Mouse (Mus musculus) gastrocnemius, postnatal 14 days (tissue): ENCODE data around the gene Bmpr1b. TPM values are rescaled to one million over a fixed set of nuclear protein-coding genes. Genes with fewer than 3 reads are reported as not detected.
A peak's percentile ranks its signal among the peaks of the same experiment; 100 is the strongest.
"Not testable (repeated sequence)": the region's sequence is repeated elsewhere in the genome, so short reads cannot be mapped to it uniquely, and the experiment has no call there.

Experiments used
- DNase-seq: peaks from one replicate; pipeline ENCODE4 v3.0.0; 2021; ENCODE audit warnings: mixed read lengths
- intact Hi-C: fragments of 180-260 bp; cut with DNase I; formaldehyde crosslinking; loops from one replicate; pipeline ENCODE4 v1.15.1; 2025; ENCODE audit warnings: low total_unique reads
- long read RNA-seq, 2 experiments: library from polyadenylated mRNA; stranded (forward); transcript quantifications; one replicate each; pipeline ENCODE4 v2.0.0; 2021
- total RNA-seq, 2 experiments: library from RNA; stranded (reverse); gene quantifications; 2 replicates each; pipeline ENCODE4 v1.2.3; 2021

The Bmpr1b gene
- total RNA-seq, result 1 to 10 TPM; 3.1 to 3.6 TPM
- long read RNA-seq, experiment 1, full-length matches to known transcripts, result 1 of 2 reads
- long read RNA-seq, experiment 1, partial matches to known transcripts, result 0 of 2 reads
- long read RNA-seq, experiment 1, other reads (novel, unspliced or antisense), result 1 of 2 reads
- long read RNA-seq, experiment 2, partial matches to known transcripts, result 0 of 1 reads
- long read RNA-seq, experiment 2, other reads (novel, unspliced or antisense), result 0 of 1 reads

DNA sequence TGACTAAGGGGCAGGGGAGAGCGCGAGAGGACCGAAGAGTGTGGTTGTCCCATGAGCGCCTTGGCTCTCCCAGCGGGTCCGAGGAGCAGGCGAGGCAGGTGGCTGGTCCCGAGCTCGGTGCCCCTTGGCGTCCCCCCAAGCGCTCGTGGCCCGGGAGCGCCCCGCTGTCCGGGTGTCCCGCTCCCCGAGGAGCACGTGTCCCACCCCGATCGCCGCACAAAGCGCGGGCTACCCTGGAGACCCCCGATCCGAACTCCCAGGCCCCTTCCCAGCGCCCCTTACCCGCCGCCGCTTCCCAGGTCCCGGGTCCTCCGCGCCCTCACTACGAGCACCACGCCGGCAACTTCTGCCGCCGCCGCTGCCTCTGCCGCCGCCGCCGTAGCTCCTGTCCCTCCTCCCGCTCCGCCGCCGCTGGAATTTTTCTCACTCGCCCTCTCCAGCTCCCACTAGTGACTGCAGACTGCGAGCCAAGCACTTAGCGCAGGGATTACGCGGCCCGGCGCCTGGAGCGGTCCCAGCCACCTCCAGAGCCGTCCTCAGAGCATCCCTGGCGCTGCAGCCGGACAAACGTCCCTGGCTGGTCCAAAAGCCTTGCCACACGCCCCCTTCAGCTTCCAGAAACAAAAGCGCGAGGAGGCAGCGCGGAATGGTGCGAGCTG lies at the start of gene Bmpr1b:
TSS of gene Bmpr1b (minus strand) at position 563 of the 659 bp plus-strand sequence.
- DNase-seq, result peak; percentile 83
- intact Hi-C loops, result no loop called here

DNA sequence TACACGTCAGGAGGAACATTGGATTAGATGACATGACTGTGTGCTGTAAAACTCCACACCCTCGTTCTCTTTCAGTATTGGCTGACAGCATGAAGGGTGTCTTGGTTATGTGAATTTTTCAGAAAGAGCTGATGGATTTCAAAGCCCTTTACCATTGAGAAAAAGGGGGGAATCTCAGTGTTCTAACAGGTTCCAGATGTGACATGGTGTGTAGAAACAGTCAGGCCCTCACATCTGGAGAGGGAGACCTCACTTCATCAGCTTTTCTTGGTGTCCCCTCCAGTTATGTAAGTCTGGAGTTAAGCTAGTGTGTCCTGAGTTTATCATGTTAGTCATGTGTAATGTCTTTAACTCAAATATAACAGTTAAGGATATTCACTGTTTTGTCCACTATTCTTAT lies 43.6 kb upstream of the Bmpr1b start:
- no peak for DNase-seq
- intact Hi-C loops, result no loop called here

DNA sequence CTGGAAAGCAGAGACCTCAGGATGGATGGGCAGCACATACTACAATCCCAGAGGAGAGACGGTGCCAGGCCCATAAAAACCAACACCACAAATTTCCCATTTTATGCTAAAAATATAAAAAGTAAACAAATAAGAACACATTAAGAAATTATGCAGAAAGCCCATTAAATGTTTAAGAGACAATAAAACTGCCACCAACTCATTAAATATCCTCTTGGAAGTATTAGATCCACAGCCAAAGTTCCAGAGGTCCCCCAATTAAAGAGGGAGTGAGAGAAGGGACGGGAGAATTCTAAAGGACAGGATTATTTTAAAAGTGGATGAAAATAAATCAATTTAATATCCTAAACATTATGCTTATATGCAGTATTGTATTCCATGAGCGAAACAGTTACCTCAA lies 43.0 kb upstream of the Bmpr1b start:
- intact Hi-C loops, result no loop called here
- DNase-seq, result no peak

DNA sequence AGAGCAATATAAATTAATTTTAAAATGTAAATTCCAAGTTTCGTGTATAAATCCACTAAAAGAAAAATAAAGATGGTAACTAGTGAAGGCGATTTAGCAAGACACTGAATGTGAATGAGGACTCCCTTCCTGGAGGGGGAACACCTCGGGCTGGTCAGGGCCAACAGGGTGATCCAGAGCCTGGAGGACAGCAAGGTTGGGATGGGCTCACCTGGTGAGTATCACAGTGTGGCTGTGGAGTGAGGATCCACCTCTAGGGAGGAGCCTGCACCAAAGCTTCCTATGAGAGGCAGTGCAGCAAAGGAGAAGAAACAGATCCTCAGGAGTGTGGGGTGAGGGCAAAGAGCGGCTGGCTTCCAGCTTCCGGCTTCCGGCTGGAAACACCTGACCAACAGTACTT lies 40.8 kb upstream of the Bmpr1b start:
- intact Hi-C loops, result no loop called here
- no peak for DNase-seq

DNA sequence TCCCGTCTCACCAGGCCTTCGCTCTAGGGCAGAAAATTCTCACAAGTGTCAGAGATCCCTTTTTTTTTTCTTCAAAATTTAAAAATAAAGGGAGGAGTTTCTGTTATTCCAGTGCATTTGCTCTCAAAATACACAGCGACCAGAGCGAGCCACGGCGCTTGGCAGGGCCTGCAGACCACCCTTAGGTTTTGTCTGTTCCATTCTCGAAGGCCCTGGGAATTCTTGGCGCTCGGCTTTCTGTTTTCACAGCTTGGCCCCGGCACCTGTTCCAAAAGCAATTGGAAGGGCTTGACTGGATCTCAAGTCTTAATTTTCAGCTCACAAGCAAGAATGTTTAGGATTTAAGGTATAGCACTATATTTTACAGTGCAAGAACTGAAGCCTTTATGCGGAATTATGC lies 39.8 kb upstream of the Bmpr1b start:
- DNase-seq, result no peak
- intact Hi-C loops, result no loop called here

DNA sequence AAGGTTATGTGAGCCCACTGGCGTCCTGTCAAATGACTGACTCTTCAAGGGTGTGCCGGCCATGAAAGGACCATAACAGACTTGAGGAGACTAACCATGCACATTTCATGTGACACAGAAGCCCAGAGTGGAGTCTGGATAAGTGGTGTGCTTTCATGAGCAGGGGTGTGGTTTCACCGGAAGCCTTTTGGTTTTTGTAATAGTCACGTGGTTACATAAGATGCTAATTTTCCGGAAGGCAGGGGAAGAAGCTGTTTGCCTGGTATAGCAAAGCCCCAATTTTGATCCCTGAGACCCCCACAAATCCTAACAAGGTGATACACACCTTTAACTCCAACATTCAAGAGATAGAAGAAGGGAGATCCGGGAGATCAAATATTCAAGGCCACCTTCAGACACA lies 38.3 kb upstream of the Bmpr1b start:
- no peak for DNase-seq
- intact Hi-C loops, result no loop called here

DNA sequence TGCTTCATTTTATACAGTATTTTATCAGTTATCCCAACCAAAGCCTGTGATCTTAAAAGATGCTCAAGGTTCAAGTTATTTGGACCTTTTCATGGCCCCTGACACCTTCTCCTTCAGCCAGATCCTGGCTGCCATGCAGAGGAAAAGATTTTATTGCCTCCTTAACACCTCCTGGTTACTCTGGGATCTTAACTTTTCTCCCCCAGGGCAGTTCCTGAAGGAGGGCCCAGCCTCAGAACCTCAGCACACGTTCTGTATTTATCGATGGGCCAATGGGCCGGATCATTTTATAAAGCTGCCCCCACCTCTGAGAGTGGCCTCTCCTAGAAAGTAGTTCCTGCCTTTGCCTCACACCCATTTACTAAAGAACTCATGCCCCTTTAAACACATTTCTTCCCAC lies 37.1 kb upstream of the Bmpr1b start:
- DNase-seq, result no peak
- intact Hi-C loops, result no loop called here

DNA sequence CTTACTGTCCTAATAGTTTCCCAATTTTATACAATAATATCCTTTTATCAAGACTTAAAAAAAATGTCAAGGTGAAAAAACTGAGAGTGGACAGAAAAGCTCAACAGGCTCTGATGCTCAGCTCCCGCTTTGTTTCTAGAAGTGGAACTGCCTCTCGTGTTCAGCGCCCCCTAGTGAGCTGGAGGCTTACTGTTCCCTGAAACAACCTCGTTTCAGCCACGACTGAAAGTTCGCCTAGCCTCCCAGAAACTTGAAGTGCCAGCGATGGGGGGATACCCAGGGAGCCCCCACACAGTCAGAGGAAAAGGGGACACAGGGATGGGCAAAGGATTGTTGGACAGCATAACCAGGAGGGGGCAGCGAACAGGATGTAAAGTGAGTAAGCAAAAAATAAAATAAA lies 26.9 kb upstream of the Bmpr1b start:
- intact Hi-C loops, result no loop called here
- no peak for DNase-seq

DNA sequence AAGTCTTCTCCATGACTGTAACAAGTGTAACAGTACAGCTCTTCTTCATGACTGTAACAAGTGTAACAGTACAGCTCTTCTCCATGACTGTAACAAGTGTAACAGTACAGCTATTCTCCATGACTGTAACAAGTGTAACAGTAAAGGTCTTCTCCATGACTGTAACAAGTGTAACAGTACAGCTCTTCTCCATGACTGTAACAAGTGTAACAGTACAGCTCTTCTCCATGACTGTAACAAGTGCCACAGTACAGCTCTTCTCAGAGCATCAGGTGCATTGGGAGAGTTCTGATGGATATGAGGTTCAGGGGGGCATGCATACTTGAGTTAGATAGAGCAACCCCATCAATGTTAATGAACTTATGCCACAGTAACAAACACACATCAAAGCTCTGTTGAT lies 22.4 kb upstream of the Bmpr1b start:
- intact Hi-C loops, DNase-seq: not testable (repeated sequence)

DNA sequence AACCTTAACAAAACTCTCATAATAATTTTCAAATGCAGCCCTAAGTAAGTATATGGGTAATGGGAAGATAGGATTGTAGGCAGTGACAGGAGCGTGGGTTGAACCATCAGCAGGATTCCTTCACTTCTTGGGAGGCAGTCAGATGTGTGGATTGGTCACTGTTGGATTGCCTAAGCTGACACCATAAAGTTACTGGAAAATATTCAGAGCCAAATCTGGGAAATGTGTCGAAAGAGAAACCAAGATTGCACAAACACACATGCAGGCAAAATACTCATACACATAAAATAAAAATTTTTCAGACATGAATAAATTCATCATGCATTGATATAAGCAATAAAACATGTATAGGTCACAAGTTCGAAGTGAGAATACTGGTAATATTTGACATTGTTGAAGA lies 17.3 kb upstream of the Bmpr1b start:
- intact Hi-C loops, result no loop called here
- no peak for DNase-seq

DNA sequence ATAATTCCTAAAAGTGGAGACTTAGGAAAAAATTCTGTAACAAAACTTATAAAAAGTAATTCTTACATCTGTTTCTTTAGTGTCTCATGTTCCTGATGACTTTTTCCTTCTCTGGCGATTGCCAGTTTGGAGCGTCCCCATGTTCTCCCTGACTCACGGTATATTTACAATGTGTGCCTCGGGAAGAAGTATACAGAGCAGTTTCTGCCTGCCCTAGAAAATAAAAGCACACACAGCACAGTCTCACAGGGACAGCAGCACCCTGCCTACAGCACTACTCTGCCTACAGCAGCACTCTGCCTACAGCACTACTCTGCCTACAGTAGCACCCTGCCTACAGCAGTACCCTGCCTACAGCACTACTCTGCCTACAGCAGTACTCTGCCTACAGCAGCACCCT lies 4.8 kb upstream of the Bmpr1b start:
- intact Hi-C loops, result no loop called here
- no peak for DNase-seq

DNA sequence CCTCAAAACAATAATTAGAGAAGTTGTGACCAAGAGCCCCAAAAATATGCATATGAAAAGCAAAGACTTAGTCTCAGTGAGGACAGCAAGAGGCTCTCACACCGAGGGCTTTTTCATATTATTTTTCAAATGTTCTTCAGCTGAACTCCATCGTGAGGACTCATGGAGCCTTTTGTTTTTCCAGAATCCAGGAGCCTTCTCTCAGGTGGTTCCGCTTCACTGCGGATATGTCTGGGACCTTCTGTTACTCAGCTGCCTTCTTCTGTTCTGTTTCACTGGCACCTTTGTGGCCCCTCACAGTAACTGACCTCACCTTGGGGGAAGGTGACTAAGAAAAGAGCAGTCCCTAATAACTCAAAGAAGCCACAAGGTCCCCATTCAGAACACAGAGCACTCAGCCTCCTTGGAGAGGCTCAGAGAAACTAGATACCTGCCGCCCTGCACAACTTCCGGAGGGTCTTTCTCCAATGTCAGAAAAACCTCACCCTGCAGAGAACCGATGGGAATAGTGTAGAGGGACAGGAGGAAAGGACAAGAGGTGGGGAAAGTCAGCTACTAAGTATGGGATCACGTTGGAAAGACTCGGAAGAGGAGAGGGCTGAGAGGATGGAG lies 868 bp downstream of the Bmpr1b start:
- intact Hi-C loops, result no loop called here
- no peak for DNase-seq

DNA sequence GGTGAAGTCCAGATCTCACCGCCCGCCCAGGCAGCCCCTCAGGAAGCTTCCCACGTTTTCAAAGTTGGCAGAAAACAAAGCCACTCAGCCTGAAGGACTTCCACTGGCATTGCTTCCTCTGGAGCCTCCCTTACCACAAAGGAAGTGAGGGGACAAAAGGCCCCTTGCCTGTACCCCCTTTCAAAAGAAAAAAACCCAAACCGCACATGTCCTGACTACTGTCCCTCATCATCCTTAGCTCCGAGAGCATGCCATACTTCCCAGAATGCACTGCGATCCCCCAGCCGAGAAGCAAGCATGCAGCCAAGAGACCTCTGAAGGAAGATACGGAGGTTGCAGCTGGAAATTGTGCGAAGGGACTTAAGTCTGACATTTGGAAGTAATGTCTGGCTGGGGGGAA lies 4.2 kb downstream of the Bmpr1b start:
- no peak for DNase-seq
- intact Hi-C loops, result no loop called here

DNA sequence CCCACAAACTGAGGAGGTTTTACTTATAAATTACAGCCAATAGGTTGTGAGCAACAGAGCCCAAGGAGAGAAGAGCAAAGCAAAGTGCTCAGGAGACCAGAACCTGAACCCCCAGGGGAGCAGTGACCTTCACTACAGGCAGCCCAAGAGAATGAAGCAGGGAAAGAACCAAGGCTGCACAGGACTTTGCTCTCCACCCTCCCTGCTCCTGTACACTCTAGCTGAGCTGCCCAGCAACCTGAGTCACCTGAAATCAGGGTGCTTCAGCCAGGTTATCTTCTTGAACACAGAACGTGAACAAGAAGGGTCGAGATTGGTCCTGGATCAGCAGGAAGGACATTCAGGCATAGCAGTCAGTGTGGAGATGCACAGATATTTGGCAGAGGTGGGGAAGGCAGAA lies 5.3 kb downstream of the Bmpr1b start:
- intact Hi-C loops, result no loop called here
- no peak for DNase-seq

DNA sequence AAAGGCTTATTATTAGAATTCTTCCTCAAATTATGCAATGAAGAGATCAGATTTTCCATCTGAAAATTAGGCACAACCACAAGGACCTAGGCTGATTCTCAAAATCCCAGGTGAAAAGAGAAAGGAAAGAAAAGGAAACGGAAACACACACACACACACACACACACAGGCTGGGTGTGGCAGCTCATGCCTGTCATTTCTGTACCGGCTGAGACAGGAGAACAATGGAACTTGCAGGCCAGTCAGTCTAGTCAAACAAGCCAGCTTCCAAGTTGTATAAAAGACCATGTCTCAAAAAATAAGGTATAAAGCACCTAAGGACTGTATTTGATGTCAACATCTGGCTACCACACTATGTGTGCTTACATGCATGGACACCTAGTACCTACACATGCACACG lies 7.8 kb downstream of the Bmpr1b start:
- no peak for DNase-seq
- intact Hi-C loops, result no loop called here

DNA sequence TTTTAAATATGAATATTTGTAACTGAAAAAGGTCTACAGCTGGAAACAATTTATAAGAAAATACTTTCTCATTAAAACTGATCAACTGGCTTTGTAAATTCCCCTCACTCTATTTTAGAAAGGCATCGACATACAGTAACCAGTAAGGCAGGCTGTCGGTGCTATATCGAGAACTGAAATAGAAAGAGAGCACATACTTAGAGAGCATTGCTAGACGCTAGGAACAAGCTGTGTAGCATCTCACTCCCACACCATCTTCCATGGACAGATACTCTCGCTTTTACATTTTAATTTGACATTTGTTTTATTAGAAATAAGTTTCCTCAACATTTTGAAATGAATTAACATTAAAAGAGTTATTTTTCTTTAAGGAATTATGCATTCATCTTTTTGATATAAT lies 17.2 kb downstream of the Bmpr1b start:
- no peak for DNase-seq
- intact Hi-C loops, result no loop called here

DNA sequence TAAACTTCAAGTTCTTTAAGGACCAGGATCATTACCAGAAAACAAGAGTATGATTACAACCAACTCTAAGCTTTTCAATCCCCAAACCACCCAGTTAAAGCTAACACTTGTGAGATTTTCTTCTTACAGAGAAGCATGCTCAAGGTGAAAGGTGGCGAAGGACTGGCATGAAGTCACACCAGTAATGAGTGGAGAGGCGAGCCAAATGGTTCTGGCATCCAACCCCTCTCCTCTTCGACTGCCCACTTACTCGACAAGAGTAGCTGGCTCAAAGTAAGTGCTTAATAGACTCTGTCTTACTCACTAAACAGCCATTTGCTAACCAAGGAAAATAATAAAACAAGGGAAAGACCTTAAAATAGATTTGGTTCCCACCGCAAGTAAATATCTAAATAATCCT lies 30.4 kb downstream of the Bmpr1b start:
- no peak for DNase-seq
- intact Hi-C loops, result no loop called here

DNA sequence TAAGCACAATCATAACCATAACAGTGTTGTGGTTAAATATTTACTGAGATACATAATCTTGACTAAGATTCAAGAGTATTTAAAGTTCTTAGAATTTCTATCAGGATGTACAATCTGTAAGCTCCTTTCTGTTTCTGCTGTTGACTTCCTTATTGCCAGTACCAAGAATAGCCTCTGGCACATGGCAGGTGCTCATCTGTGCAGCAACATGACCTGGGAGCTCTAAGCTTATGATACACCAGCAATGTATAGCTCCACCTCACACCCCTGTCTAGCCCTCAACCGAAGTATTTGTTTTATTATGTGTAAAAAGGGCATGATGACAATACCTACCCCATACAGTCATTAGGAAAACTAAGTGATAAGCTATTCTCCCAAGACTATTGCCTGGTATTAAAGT lies 42.8 kb downstream of the Bmpr1b start:
- intact Hi-C loops, result no loop called here
- no peak for DNase-seq

DNA sequence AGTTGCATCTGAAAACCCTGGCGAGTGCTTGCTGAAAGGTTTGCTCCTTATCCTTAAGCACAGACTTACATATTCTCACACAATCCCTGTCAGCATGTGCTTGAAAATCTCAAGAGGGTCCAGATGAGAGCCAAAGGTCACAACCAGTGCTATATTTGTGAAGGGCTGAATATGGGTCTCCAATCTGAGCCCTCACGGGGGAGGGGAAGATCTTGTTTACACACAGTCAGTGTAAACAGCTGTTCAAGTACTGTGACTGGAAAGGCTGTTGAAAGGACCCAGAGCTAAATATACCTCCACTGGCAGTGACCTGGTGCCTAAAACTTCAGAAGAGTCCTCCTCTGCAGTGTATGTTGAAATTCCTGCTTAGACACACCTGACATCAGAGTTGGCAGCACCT lies 43.7 kb downstream of the Bmpr1b start:
- intact Hi-C loops, result no loop called here
- no peak for DNase-seq

DNA sequence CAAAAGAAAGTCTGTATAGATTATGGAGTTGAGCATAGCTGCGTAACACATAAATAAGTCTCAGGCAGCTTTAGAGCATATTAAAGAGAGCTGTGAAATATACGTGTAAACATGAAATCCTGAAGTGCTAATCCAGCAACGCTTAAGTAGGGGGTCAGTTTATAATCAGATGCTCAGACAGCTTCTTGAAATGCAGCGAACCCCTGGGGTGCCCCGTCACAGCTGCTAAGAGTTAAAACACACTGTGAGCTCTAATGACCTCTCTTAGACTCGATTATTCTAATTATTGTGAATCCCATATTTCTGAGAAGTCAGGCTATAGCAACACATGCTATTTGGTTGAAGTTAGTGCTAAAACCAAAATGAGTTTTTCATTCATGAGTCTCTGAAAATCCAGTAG lies 45.0 kb downstream of the Bmpr1b start:
- DNase-seq, result no peak
- intact Hi-C loops, result no loop called here

DNA sequence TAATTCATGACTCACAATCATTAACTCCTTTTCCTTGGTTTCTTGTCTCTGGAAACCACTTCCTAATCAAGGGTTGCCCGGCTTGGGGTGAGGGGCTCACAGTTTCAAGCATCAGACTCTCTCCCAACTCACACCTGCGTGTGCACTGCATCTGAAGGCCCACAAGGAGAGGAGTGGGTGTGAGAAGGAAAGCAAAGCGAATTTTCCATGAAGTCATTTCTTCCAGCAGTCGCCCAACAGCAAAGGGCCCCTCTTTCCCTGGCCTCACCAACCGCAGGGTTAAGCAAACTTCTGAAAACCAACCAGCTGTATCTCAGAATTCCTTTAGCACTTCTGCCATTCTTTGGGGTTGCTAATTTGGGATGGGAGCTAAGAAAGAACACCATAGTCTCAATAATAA lies 46.8 kb downstream of the Bmpr1b start:
- intact Hi-C loops, result no loop called here
- DNase-seq, result no peak
